Mouse (Mus musculus): ENCODE data around the gene Henmt1. TPM values are rescaled to one million over a fixed set of nuclear protein-coding genes. Genes with fewer than 3 reads are reported as not detected.

Gene Henmt1
- 0.32 and 0.42 TPM in 2 replicates for polyA plus RNA-seq (2015; fragmentation: Nextera tagmentation; extraction: Ambion mirVana)

- no peak within 1 kb of the TSS for H3K27ac ChIP-seq
- H3K9me3 ChIP-seq: no peaks in the 10 kb centered on the region
- 80% methylated on average over 5 of the region's 5 CpGs for WGBS
- H3K4me2 ChIP-seq: peak within 1 kb of the TSS; percentile 70
- H3K4me3 ChIP-seq: peak within 1 kb of the TSS; percentile 34
- H3K36me3 ChIP-seq: no peaks in the 10 kb centered on the region
- H3K9ac ChIP-seq: 0 out of 2 replicates have a peak within 1 kb of the TSS, but pooled peaks have one; percentile 16
- 0 out of 2 replicates have a peak, but pooled peaks cover 5% of the 10 kb centered on the region for H3K4me1 ChIP-seq
- ATAC-seq (ENCODE audit: borderline replicate concordance, extremely low read depth, low FRiP score, low TSS enrichment): no peak
- no peaks in the 10 kb centered on the region for H3K27me3 ChIP-seq
These were observed at the start of gene Henmt1 for GRCm38 (mm10) chr3:108939573-108939972. TSS of gene Henmt1 (plus strand) at chr3:108939873.

DNA sequence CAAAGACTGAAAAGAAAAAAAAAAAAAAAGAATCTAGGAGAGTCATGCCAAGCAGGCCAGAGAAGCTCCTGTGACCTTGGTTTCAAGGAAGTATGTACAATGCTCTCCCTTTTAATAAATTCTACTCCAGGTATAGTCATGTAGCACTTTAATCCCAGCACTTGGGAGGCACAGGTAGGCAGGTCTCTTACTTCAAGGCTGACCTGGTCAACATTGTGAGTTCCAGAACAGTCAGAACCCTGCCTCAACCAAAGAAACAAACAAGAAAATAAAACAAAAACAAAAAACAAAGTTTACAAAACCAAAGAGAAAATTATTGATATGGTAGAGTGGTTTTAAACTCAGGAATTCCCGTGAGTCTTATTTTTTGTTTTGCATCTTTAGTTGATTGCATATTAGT, 49.8 kb upstream of the Henmt1 start, which contains the start of gene Fndc7:
Gene Fndc7, minus strand, starts transcription at position 101 of the 400 bp plus-strand sequence.
- no peak within 1 kb of the TSS for H3K4me3 ChIP-seq
- no peak within 1 kb of the TSS for H3K9ac ChIP-seq
- H3K27me3 ChIP-seq: no peaks in the 10 kb centered on the region
- no peak for ATAC-seq (ENCODE audit: borderline replicate concordance, extremely low read depth, low FRiP score, low TSS enrichment)
- peaks cover 13% of the 10 kb centered on the region for H3K4me1 ChIP-seq
- no peaks in the 10 kb centered on the region for H3K9me3 ChIP-seq
- no peak within 1 kb of the TSS for H3K27ac ChIP-seq
- 89% methylated on average over 1 of the region's 1 CpGs for WGBS
- H3K36me3 ChIP-seq: no peaks in the 10 kb centered on the region
- no peak within 1 kb of the TSS for H3K4me2 ChIP-seq

DNA sequence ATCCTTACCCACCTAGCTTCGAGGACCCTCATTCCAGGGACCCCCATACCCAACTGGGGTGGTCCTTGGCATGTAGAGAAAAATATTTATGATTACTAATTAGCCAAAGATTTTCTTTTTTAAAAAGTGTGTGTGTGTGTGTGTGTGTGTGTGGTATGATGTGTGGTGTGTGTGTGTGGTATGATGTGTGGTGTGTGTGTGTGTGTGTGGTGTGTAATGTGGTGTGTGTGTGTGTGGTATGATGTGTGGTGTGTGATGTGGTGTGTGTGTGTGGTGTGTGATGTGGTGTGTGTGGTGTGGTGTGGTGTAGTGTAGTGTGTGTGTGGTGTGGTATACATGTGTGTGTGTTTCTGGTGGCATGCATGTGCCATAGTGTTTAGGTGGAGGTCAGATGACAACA, 47.6 kb upstream of the Henmt1 start:
- Histone ChIP-seq H3K4me3 (no peak overlapping the region), H3K27ac (no peak overlapping the region), H3K9ac (no peak overlapping the region), H3K27me3 (no peaks in the 10 kb centered on the region), H3K4me2 (no peak overlapping the region), H3K36me3 (no peaks in the 10 kb centered on the region), H3K4me1 (no peaks in the 10 kb centered on the region), H3K9me3 (no peaks in the 10 kb centered on the region)
- WGBS: 63% methylated on average over 1 of the region's 1 CpGs
- ATAC-seq (ENCODE audit: borderline replicate concordance, extremely low read depth, low FRiP score, low TSS enrichment): no peak

DNA sequence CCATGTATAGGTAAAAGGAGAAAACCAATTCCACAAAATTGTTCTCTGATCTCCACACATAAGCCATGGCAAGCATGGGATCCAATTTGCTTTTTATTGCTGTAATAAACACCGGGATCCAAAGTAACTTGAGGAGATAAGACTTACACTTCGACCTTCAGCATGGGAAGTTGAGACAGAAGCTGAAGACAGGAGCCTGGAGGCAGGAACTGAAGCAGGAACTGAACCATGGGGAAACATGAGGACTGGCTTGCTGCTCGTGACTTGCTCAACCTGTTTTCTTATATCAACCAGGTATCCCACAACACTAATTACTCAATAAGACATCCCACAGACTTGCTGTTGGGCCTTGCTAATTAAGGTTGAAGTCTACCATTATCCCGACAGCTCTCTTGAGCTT, 46.8 kb upstream of the Henmt1 start:
- Histone ChIP-seq H3K4me3 (no peak overlapping the region), H3K4me2 (no peak overlapping the region), H3K36me3 (no peaks in the 10 kb centered on the region), H3K9me3 (no peaks in the 10 kb centered on the region), H3K4me1 (no peaks in the 10 kb centered on the region), H3K27me3 (no peaks in the 10 kb centered on the region), H3K27ac (no peak overlapping the region), H3K9ac (no peak overlapping the region)
- 57% methylated on average over 4 of the region's 4 CpGs for WGBS
- ATAC-seq (ENCODE audit: borderline replicate concordance, extremely low read depth, low FRiP score, low TSS enrichment): no peak

- 89% methylated on average over 4 of the region's 4 CpGs for WGBS
- peaks cover 22% of the 10 kb centered on the region for H3K36me3 ChIP-seq
These were observed 41.0 kb upstream of the Henmt1 start for GRCm38 (mm10) chr3:108898640-108899039.

DNA sequence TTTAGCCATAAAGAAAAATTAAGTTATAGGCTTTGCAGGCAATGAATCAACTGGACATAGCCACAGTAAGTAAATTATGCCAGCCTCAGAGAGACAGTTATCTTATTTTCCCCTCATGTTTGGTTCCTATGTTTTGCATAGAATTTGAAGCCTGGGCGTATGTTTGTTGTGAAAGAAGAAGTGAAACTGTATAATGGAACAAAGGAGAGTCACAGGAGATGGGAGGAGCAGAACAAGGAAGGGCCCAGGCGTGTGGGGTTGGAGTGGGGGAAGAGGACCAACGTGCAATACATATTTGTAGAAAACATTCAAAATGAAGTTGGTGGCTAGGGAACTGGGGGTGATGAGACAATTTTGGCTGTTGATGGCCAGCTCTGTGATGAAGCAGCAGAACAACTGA, 39.5 kb upstream of the Henmt1 start:
- peaks cover 37% of the 10 kb centered on the region for H3K36me3 ChIP-seq
- 80% methylated on average over 3 of the region's 3 CpGs for WGBS
- H3K27me3 ChIP-seq: no peaks in the 10 kb centered on the region
- H3K4me1 ChIP-seq: no peaks in the 10 kb centered on the region
- H3K4me2 ChIP-seq: no peak overlapping the region
- ATAC-seq (ENCODE audit: borderline replicate concordance, extremely low read depth, low FRiP score, low TSS enrichment): no peak
- no peak overlapping the region for H3K9ac ChIP-seq
- H3K9me3 ChIP-seq: no peaks in the 10 kb centered on the region
- H3K4me3 ChIP-seq: no peak overlapping the region
- no peak overlapping the region for H3K27ac ChIP-seq

More at GRCm38 (mm10) chr3:108898640-108899039, 41.0 kb upstream of the Henmt1 start:
- Histone ChIP-seq H3K4me2 (no peak overlapping the region), H3K9ac (no peak overlapping the region), H3K4me1 (no peaks in the 10 kb centered on the region), H3K4me3 (no peak overlapping the region), H3K9me3 (no peaks in the 10 kb centered on the region), H3K27ac (no peak overlapping the region), H3K27me3 (no peaks in the 10 kb centered on the region)
- ATAC-seq (ENCODE audit: borderline replicate concordance, extremely low read depth, low FRiP score, low TSS enrichment): no peak; the same call in 1 of the 2 replicates

GRCm38 (mm10) chr3:108900681-108901080, 39.0 kb upstream of the Henmt1 start:
- Histone ChIP-seq H3K4me2 (no peak overlapping the region), H3K9me3 (no peaks in the 10 kb centered on the region), H3K27me3 (no peaks in the 10 kb centered on the region), H3K4me3 (no peak overlapping the region), H3K4me1 (no peaks in the 10 kb centered on the region), H3K27ac (no peak overlapping the region), H3K36me3 (peaks cover 42% of the 10 kb centered on the region), H3K9ac (no peak overlapping the region)
- no peak for ATAC-seq (ENCODE audit: borderline replicate concordance, extremely low read depth, low FRiP score, low TSS enrichment)
- WGBS: 76% methylated on average over 5 of the region's 5 CpGs

GRCm38 (mm10) chr3:108902038-108902437, 37.6 kb upstream of the Henmt1 start:
- no peak overlapping the region for H3K27ac ChIP-seq
- peaks cover 52% of the 10 kb centered on the region for H3K36me3 ChIP-seq
- WGBS: 48% methylated on average over 2 of the region's 2 CpGs
- H3K4me2 ChIP-seq: no peak overlapping the region
- no peaks in the 10 kb centered on the region for H3K9me3 ChIP-seq
- H3K27me3 ChIP-seq: no peaks in the 10 kb centered on the region
- no peak overlapping the region for H3K9ac ChIP-seq
- no peak for ATAC-seq (ENCODE audit: borderline replicate concordance, extremely low read depth, low FRiP score, low TSS enrichment)
- no peaks in the 10 kb centered on the region for H3K4me1 ChIP-seq
- H3K4me3 ChIP-seq: no peak overlapping the region

DNA sequence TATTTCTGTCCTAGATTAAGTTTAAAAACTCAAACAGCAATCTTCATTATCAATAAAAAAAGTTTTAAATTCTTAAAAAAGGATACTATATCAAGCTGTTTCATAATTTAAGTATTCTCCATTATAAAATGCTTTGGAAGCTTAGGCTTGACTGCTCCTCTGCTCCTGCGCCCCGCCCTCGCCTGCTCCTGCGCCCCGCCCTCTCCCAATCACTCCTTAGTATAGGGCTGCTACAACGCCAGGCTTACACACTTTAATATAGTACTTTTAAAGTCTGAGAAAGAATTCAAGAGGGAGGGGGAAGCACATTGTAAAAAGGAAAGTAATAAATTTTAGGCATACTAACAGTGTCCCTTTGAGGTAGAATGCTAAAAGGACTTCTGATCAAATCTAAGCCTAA, 36.7 kb upstream of the Henmt1 start:
- H3K27me3 ChIP-seq: no peaks in the 10 kb centered on the region
- H3K4me2 ChIP-seq: no peak overlapping the region
- ATAC-seq (ENCODE audit: borderline replicate concordance, extremely low read depth, low FRiP score, low TSS enrichment): no peak
- no peak overlapping the region for H3K27ac ChIP-seq
- peaks cover 56% of the 10 kb centered on the region for H3K36me3 ChIP-seq
- H3K9ac ChIP-seq: no peak overlapping the region
- H3K9me3 ChIP-seq: no peaks in the 10 kb centered on the region
- no peaks in the 10 kb centered on the region for H3K4me1 ChIP-seq
- H3K4me3 ChIP-seq: no peak overlapping the region
- 93% methylated on average over 6 of the region's 6 CpGs for WGBS

GRCm38 (mm10) chr3:108910303-108911080, 29.2 kb upstream of the Henmt1 start:
- peaks cover 23% of the 10 kb centered on the region for H3K36me3 ChIP-seq
- H3K4me2 ChIP-seq: peak overlapping the region; percentile 91
- ATAC-seq (ENCODE audit: borderline replicate concordance, extremely low read depth, low FRiP score, low TSS enrichment): no peak
- H3K9ac ChIP-seq: peak overlapping the region; percentile 97
- no peaks in the 10 kb centered on the region for H3K27me3 ChIP-seq
- WGBS: under 1% methylated on average over 32 of the region's 32 CpGs
- no peaks in the 10 kb centered on the region for H3K9me3 ChIP-seq
- H3K4me1 ChIP-seq: peaks cover 10% of the 10 kb centered on the region
- H3K27ac ChIP-seq: peak overlapping the region; percentile 100
- H3K4me3 ChIP-seq: peak overlapping the region; percentile 94

- H3K27ac ChIP-seq: peak overlapping the region; percentile 100
- H3K4me2 ChIP-seq: peak overlapping the region; percentile 91
- peaks cover 18% of the 10 kb centered on the region for H3K36me3 ChIP-seq
- H3K9me3 ChIP-seq: no peaks in the 10 kb centered on the region
- WGBS: 2% methylated on average over 32 of the region's 44 CpGs
- peak; percentile 90 for ATAC-seq (ENCODE audit: borderline replicate concordance, extremely low read depth, low FRiP score, low TSS enrichment)
- H3K4me3 ChIP-seq: peak overlapping the region; percentile 94
- peaks cover 10% of the 10 kb centered on the region for H3K4me1 ChIP-seq
- H3K9ac ChIP-seq: peak overlapping the region; percentile 97
- H3K27me3 ChIP-seq: no peaks in the 10 kb centered on the region
These were observed 28.6 kb upstream of the Henmt1 start for GRCm38 (mm10) chr3:108911081-108911547.
